8 mouse cellular contexts compared by ENCODE assay signal in the genomic region with DNA sequence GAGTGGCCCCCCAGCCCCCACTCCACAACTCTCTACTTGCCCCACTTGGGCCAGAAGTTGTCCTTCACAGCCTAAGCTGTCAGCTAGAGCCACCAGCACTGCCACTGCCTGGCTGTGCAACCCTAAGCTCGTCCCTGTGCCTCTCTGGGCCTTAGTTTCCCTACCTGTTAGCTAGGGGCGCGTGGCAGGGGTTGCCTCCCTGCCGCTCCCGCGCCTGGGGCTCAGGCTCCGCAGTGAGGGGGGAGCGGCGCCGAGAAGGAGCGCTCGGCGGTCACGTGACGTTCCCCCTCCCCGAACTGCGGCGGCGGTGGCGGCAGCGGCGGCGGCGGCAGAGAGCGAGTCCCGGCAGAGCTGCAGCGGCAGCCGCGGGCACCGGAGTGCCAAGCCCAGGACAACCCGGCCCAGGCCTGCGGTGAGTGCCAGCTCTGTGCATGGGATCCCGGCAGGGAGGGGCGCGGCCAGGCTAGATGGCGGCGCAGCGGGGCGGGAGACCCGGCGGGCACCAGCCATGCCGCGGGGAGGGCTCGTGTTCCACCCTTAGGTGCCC. TPM values are rescaled to one million over a fixed set of nuclear protein-coding genes. Genes with fewer than 3 reads are reported as not detected.
DNase-seq lines count a peak whose midpoint lies in the region; ATAC-seq and TF ChIP-seq lines count a peak whose summit lies in the region.

Gene Rap1gap, plus strand, starts transcription at position 294 of the 547 bp plus-strand sequence.

- WGBS in thymus, adult 2 months: 1% methylated on average over 40 of the region's 44 CpGs
- 2% methylated on average over 44 of the region's 44 CpGs for WGBS in heart, embryonic 15.5 days
- WGBS in lung, embryonic 14.5 days: under 1% methylated on average over 44 of the region's 44 CpGs

- ATAC-seq in heart, embryonic 15.5 days (replicated peaks; ENCODE audit: insufficient number of reproducible peaks, insufficient read depth, low FRiP score, low read depth): no peak
- peak; percentile 19; the same call in 1 of the 2 replicates for ATAC-seq in lung, embryonic 14.5 days (ENCODE audit: insufficient read depth)

- H3K4me3 ChIP-seq in thymus, adult 2 months (ENCODE audit: control insufficient read depth, insufficient read depth, low read length): no peak within 1 kb of the TSS
- H3K4me3 ChIP-seq in heart, embryonic 15.5 days: peak within 1 kb of the TSS; percentile 58
- H3K4me3 ChIP-seq in layer of hippocampus, adult 2 months: peak within 1 kb of the TSS; percentile 87
- H3K4me3 ChIP-seq in lung, embryonic 14.5 days (ENCODE audit: low read depth, low read length): peak within 1 kb of the TSS; percentile 48

- TF ChIP-seq POLR2A in thymus, adult 2 months (IDR thresholded peaks at IDR 0.05; ENCODE audit: control insufficient read depth, extremely low read depth, insufficient read depth, low read length, poor library complexity): no peak

- TF ChIP-seq CTCF in thymus, adult 2 months (IDR thresholded peaks at IDR 0.05; ENCODE audit: borderline replicate concordance, control insufficient read depth, extremely low read depth, insufficient read depth, low read length, poor library complexity): no peak
- no peak for TF ChIP-seq CTCF in layer of hippocampus, adult 2 months (conservative IDR thresholded peaks at IDR 0.05)
- no peak for TF ChIP-seq CTCF in lung, embryonic 14.5 days (IDR thresholded peaks at IDR 0.05; ENCODE audit: low read depth)

- H3K36me3 ChIP-seq in thymus, adult 2 months (ENCODE audit: control insufficient read depth, insufficient read depth, low read length): no peaks in the 10 kb centered on the region
- no peaks in the 10 kb centered on the region for H3K36me3 ChIP-seq in heart, embryonic 15.5 days
- H3K36me3 ChIP-seq in lung, embryonic 14.5 days (ENCODE audit: insufficient read depth): no peaks in the 10 kb centered on the region

- H3K9ac ChIP-seq in heart, embryonic 15.5 days: peak within 1 kb of the TSS; percentile 67
- H3K9ac ChIP-seq in lung, embryonic 14.5 days: peak within 1 kb of the TSS; percentile 55

- H3K27me3 ChIP-seq in thymus, adult 2 months (ENCODE audit: control insufficient read depth, insufficient read depth, low read length): no peaks in the 10 kb centered on the region; the same call in 1 of the 2 replicates
- peaks cover 43% of the 10 kb centered on the region for H3K27me3 ChIP-seq in heart, embryonic 15.5 days
- H3K27me3 ChIP-seq in lung, embryonic 14.5 days (ENCODE audit: insufficient read depth, low read length): peaks cover 37% of the 10 kb centered on the region

- peak; percentile 40 for DNase-seq in thymus, adult 2 months
- DNase-seq in thymus, adult 18-20 months: no peak
- peak; percentile 49 for DNase-seq in embryo, embryonic 11 days
- peak; percentile 71 to 74 for DNase-seq in layer of hippocampus, adult 2 months (ENCODE audit: low spot score in 2 of 2)
- DNase-seq in lung, embryonic 14.5 days: peak; percentile 37
- DNase-seq in right cerebral cortex, adult 2 months (ENCODE audit: low spot score in 2 of 2): peak; percentile 77 to 82
- DNase-seq in natural killer cell, adult 2 months (ENCODE audit: low spot score in 2 of 2): no peak

- no peak within 1 kb of the TSS for H3K27ac ChIP-seq in thymus, adult 2 months (ENCODE audit: control insufficient read depth, insufficient read depth, low read length)
- no peak within 1 kb of the TSS for H3K27ac ChIP-seq in heart, embryonic 15.5 days
- peak within 1 kb of the TSS; percentile 98 for H3K27ac ChIP-seq in layer of hippocampus, adult 2 months
- H3K27ac ChIP-seq in lung, embryonic 14.5 days (ENCODE audit: low read depth): no peak within 1 kb of the TSS

- peaks cover 3% of the 10 kb centered on the region; the same call in 1 of the 2 replicates for H3K4me1 ChIP-seq in thymus, adult 2 months (replicated peaks; ENCODE audit: control insufficient read depth, insufficient read depth, low read length)
- H3K4me1 ChIP-seq in heart, embryonic 15.5 days (replicated peaks): peaks cover 31% of the 10 kb centered on the region
- no peaks in the 10 kb centered on the region for H3K4me1 ChIP-seq in lung, embryonic 14.5 days (ENCODE audit: insufficient read depth)

- no peaks in the 10 kb centered on the region for H3K9me3 ChIP-seq in heart, embryonic 15.5 days (replicated peaks)
- no peaks in the 10 kb centered on the region for H3K9me3 ChIP-seq in lung, embryonic 14.5 days (ENCODE audit: low read depth, low read length)

- H3K4me2 ChIP-seq in heart, embryonic 15.5 days: peak within 1 kb of the TSS; percentile 97
- H3K4me2 ChIP-seq in lung, embryonic 14.5 days: peak within 1 kb of the TSS; percentile 89

RNA-seq across cellular contexts. Expression of gene Rap1gap, which starts in this region (rescaled TPM):
- polyA plus RNA-seq in thymus, adult 2 months (2012; rRNA removed): 23.5 and 26.1 TPM in 2 replicates
- polyA plus RNA-seq in heart, embryonic 15.5 days (2015; fragmentation: Nextera tagmentation; extraction: Ambion mirVana): 5.6 and 7.2 TPM in 2 replicates
- total RNA-seq in layer of hippocampus, adult 2 months (2021): 100 to 1,000 TPM; 281 to 291 TPM
- 7.0 and 8.4 TPM in 2 replicates for polyA plus RNA-seq in lung, embryonic 14.5 days (2014; fragmentation: Nextera tagmentation; extraction: Ambion mirVana)

Comparison
In these comparisons a context has a peak if more than half of its experiments do, and no peak if none do; other contexts are left out.
1. DNase-seq: peak in thymus, adult 2 months (single experiment), embryo, embryonic 11 days (single experiment), layer of hippocampus, adult 2 months (2 of 2), lung, embryonic 14.5 days (single experiment) and right cerebral cortex, adult 2 months (2 of 2); none in thymus, adult 18-20 months (0 of 2) and natural killer cell, adult 2 months (0 of 2).